Mouse (Mus musculus) thymus, adult 18-20 months (tissue): Measurements from ENCODE around the gene Frmd4a.

ENCODE experiments used
- DNase-seq, 2 experiments: peaks; one replicate each; pipeline ENCODE4 v3.0.0; 2022; ENCODE audit warnings: mixed read lengths in 2 of 2

The Frmd4a gene

DNA sequence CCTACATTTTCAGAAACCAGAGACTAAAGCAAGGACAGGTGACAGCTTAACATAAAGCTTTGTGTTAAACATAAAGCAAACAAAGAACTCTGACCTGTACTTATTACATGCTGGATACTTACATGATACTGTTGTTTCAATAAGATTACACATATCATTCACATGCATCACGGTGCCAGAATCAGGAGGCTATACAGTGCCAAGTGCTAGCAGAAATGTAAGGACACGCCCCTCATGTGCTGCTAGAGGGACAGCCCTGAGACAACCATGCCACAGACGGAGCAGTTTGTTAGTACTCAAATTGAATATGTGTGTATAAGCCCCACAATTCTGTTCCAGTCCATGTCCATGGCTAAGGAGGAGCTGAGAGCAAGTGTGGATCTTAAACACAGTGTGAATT is 620.7 kb downstream of the Frmd4a start:
- no peak for DNase-seq

DNA sequence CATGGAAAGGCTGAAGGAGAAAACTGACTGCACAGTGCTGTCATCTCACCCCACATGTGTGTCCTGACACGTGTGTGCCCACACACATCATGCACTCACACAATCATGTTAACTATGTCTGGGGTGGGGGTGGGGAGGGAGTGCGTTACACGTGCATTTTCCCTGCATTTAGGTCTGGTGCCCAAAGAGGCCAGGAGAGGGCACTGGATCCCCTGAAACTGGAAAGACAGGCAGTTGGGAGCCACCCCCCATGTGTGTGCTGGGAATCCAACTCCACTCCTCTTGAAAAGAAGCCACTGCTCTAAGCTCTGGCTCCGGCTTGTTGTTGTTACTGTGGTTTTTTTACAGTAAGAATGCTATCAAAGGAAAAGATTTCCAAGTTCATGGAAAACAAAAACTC is 627.5 kb downstream of the Frmd4a start:
- DNase-seq: no peak

DNA sequence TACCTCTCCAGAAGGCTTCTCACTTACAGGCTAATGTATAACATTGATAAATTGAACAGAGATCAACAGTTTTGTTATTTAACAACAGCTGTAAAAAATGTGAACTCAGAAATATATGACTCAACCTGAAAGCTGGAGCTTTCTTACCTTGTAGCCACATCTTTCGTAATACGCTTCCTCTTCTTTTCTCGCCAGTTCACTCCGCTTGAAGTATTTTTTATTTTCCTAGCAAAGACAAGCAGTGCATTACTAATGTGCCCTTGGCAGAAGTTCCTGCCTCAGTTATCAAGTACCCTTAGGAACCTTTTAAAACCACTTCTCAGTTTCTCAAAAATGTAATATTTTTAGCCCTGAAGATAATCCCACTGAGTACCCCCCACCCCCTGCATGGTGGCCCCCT is 630.6 kb downstream of the Frmd4a start:
- DNase-seq: no peak

DNA sequence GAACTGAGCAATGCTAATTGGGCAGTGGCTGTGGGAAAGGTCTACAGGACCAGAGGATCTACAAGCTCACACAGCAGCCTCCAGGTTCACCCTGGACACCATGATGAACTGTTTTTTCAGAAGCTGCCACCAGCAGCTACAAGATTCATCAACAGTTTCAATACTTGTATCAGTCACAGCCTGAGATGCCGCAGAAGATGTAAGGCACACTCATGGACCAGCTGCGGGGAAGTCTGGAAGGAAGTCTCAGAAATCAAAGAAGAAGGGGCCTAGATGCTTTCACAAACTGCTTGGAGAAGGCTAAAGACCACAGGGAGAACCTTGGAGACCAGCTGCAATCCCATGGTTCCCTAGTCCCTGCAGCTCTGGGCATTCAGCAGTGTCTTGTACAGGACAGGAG is 632.1 kb downstream of the Frmd4a start:
- DNase-seq: no peak

DNA sequence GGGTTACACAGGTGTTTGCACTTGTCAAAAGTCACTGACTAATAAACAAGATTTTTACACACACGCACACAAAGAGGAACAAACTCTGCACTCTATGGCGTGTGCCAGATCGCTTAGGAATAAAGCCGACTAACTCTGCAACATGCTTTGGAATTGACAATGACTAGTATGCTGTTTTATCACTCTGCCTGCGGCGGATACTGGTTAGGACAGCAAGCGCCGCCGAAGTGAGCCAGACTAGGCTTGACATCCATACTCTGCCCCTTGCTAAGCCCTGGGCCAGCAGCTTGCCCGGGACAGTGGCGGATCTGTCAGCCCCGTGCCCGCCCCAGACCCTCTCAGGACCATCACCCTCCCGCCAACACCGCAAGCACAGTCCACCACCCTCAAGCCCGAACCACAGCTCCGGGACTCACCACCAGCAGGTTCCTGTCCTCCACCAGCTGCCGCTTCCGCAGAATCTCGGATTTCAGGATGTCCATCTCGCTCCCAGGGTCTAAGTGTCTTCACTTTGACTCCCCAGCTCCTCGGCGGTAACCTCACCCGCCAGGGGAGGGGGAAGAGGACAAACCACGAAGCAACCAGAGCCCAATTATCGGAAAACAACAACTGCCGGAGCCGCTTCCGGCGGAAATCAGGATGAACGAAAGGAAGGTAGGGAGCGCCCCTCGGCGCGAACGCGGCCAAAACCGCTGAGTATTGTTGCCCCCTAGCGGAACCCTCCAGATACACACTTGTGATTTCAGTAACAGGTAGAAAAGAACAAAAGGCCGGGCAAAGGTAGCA is 634.2 kb downstream of the Frmd4a start, which contains the start of gene Prpf18:
Gene Prpf18, minus strand, starts transcription at position 614 of the 786 bp plus-strand sequence.
- peak; percentile 70 to 82 for DNase-seq

DNA sequence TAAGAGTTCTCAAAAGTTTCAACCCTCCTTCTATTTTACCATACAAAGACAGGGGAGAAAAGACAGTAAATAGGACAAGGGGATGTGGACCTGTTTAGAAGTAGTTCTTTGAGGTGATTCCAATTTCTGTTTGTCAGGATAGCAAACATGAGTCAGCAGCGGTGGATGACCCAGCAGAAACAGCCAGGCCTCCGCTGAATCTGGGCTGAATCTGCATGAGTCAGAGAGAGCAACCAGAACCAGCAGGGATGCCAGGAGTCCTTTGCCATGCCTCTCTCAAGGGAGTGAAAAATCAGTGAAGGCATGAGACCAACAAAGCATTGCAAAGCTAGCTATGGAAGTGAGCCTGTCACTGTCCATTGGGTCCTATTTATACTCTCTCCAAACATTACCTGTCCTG is 643.2 kb downstream of the Frmd4a start:
- DNase-seq: no peak
